Mouse (Mus musculus): ENCODE measurements at regions not wholly inside any gene's neighbourhood (a gene's known extent, or its start where the extent isn't known, plus 50 kb on each side); places are given as distances from the start of the nearest gene placed in this dataset.

GRCm38 (mm10) chr8:12330886-12331285 lies 52.3 kb downstream of the A230072I06Rik start:
- no peak for DNase-seq

GRCm38 (mm10) chr8:12331652-12332051 lies 53.0 kb downstream of the A230072I06Rik start:
- no peak for DNase-seq

GRCm38 (mm10) chr8:12334081-12334480 lies 55.5 kb downstream of the A230072I06Rik start:
- peak; percentile 56 for DNase-seq

- no peak for DNase-seq
These were observed 56.0 kb downstream of the A230072I06Rik start for GRCm38 (mm10) chr8:12334605-12335004.

GRCm38 (mm10) chr8:12339149-12339924 lies 55.8 kb upstream of the Sox1 start:
- peak; percentile 79 for DNase-seq

- no peak for DNase-seq
These were observed 54.1 kb upstream of the Sox1 start for GRCm38 (mm10) chr8:12340946-12341345.

Measured in retina, postnatal 1 day (tissue).